ENCODE assay signal across 11 mouse cellular contexts in the genomic region with DNA sequence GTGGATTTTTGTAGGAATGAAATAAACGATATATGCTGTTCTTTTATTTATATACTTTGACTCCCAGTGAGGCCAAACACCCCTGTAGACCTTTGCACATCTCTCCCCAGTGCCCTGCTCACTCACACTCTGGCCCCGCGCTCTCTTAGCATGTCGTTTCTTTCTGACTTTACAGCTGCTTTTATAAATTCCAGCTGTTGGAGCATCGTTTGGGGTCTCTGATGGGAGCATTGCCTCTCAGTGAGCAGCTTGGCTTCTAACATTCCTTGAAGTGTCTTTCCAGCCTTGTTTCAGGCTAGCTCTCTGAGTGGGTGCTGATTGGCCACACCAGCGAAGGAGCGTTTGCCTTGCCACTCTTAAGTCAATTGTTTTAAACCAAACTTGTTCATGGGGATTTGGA. TPM values are rescaled to one million over a fixed set of nuclear protein-coding genes. Genes with fewer than 3 reads are reported as not detected.
A peak's percentile ranks its signal among the peaks of the same experiment; 100 is the strongest.
DNase-seq lines count a peak whose midpoint lies in the region; ATAC-seq and TF ChIP-seq lines count a peak whose summit lies in the region.
"Had no signal": no experiment of that assay in that cellular context is flagged by ENCODE, and none has a peak within 500 bp of the region (broad histone marks: within the 10 kb centered on the region; RNA-seq: fewer than 3 reads in every experiment).

No protein-coding gene starts in this region.

- H3K36me3 ChIP-seq in kidney, adult 2 months (ENCODE audit: control insufficient read depth, insufficient read depth, low read length), result no peaks in the 10 kb centered on the region
- no peaks in the 10 kb centered on the region for H3K36me3 ChIP-seq in embryonic facial prominence, embryonic 10.5 days (replicated peaks)
- H3K36me3 ChIP-seq in embryonic facial prominence, embryonic 14.5 days (ENCODE audit: control insufficient read depth, insufficient read depth, low read length), result no peaks in the 10 kb centered on the region
- H3K36me3 ChIP-seq in limb, embryonic 13.5 days, result no peaks in the 10 kb centered on the region
- H3K36me3 ChIP-seq: forebrain, embryonic 12.5 days had no signal

- TF ChIP-seq CTCF in kidney, adult 2 months (conservative IDR thresholded peaks at IDR 0.05; ENCODE audit: insufficient read depth, insufficient read length, low read depth, low read length), result no peak

- peaks cover 6% of the 10 kb centered on the region for H3K4me1 ChIP-seq in kidney, adult 2 months (ENCODE audit: control insufficient read depth, insufficient read depth, low read length)
- H3K4me1 ChIP-seq in embryonic facial prominence, embryonic 10.5 days, result peaks cover 41% of the 10 kb centered on the region
- H3K4me1 ChIP-seq in embryonic facial prominence, embryonic 14.5 days (ENCODE audit: control insufficient read depth, insufficient read depth, low read length), result peaks cover 15% of the 10 kb centered on the region; the same call in 1 of the 2 replicates
- peaks cover 20% of the 10 kb centered on the region for H3K4me1 ChIP-seq in limb, embryonic 13.5 days

- H3K9ac ChIP-seq in embryonic facial prominence, embryonic 14.5 days (ENCODE audit: low read depth, low read length), result no peak overlapping the region
- H3K9ac ChIP-seq in limb, embryonic 13.5 days, result no peak overlapping the region
- H3K9ac ChIP-seq: forebrain, embryonic 12.5 days had no signal

- H3K4me2 ChIP-seq in embryonic facial prominence, embryonic 14.5 days (ENCODE audit: low read depth, low read length), result no peak overlapping the region
- H3K4me2 ChIP-seq in limb, embryonic 13.5 days (replicated peaks), result peak overlapping the region; percentile 31; the same call in 1 of the 2 replicates
- H3K4me2 ChIP-seq: forebrain, embryonic 12.5 days had no signal

- no peaks in the 10 kb centered on the region for H3K27me3 ChIP-seq in kidney, adult 2 months (replicated peaks; ENCODE audit: control insufficient read depth, insufficient read depth, low read length)
- no peaks in the 10 kb centered on the region for H3K27me3 ChIP-seq in embryonic facial prominence, embryonic 10.5 days (replicated peaks; ENCODE audit: low read depth, poor library complexity, severe bottlenecking)
- H3K27me3 ChIP-seq in embryonic facial prominence, embryonic 14.5 days (replicated peaks; ENCODE audit: control insufficient read depth, insufficient read depth, low read length), result no peaks in the 10 kb centered on the region
- 0 out of 2 replicates have a peak, but pooled peaks cover 6% of the 10 kb centered on the region for H3K27me3 ChIP-seq in limb, embryonic 13.5 days
- H3K27me3 ChIP-seq: forebrain, embryonic 12.5 days had no signal

- no peak overlapping the region for H3K4me3 ChIP-seq in kidney, adult 2 months (ENCODE audit: insufficient read depth, low read depth, low read length)
- no peak overlapping the region for H3K4me3 ChIP-seq in embryonic facial prominence, embryonic 10.5 days
- no peak overlapping the region for H3K4me3 ChIP-seq in embryonic facial prominence, embryonic 14.5 days (ENCODE audit: low read depth, low read length)
- H3K4me3 ChIP-seq in limb, embryonic 13.5 days, result no peak overlapping the region
- H3K4me3 ChIP-seq: forebrain, embryonic 12.5 days had no signal

- H3K27ac ChIP-seq in kidney, adult 2 months (ENCODE audit: insufficient read depth, low read depth, low read length), result peak overlapping the region; percentile 75
- peak overlapping the region; percentile 52 for H3K27ac ChIP-seq in embryonic facial prominence, embryonic 10.5 days (replicated peaks)
- 0 out of 2 replicates have a peak overlapping the region, but pooled peaks have one; percentile 3 for H3K27ac ChIP-seq in embryonic facial prominence, embryonic 14.5 days (replicated peaks; ENCODE audit: low read depth, low read length)
- peak overlapping the region; percentile 15; the same call in 1 of the 2 replicates for H3K27ac ChIP-seq in limb, embryonic 13.5 days
- H3K27ac ChIP-seq: forebrain, embryonic 12.5 days had no signal

- WGBS in kidney, adult 2 months, result 55% methylated on average over 7 of the region's 7 CpGs
- 52% methylated on average over 7 of the region's 7 CpGs for WGBS in embryonic facial prominence, embryonic 10.5 days
- WGBS in embryonic facial prominence, embryonic 14.5 days, result 34% methylated on average over 7 of the region's 7 CpGs
- WGBS in limb, embryonic 13.5 days, result 26% methylated on average over 7 of the region's 7 CpGs

- no peaks in the 10 kb centered on the region for H3K9me3 ChIP-seq in embryonic facial prominence, embryonic 10.5 days
- no peaks in the 10 kb centered on the region for H3K9me3 ChIP-seq in embryonic facial prominence, embryonic 14.5 days (ENCODE audit: control insufficient read depth, low read length)
- H3K9me3 ChIP-seq in limb, embryonic 13.5 days, result no peaks in the 10 kb centered on the region
- H3K9me3 ChIP-seq: forebrain, embryonic 12.5 days had no signal

- ATAC-seq in embryonic facial prominence, embryonic 14.5 days (ENCODE audit: low read depth), result no peak
- no peak for ATAC-seq in limb, embryonic 13.5 days (ENCODE audit: low FRiP score, low read depth)
- ATAC-seq: midbrain, embryonic 16.5 days had no signal

- no peak for TF ChIP-seq POLR2A in kidney, adult 2 months (IDR thresholded peaks at IDR 0.05; ENCODE audit: low read depth, low read length)

- DNase-seq in kidney, adult 2 months, result no peak
- DNase-seq in kidney, adult 11 months, result no peak
- DNase-seq in embryonic facial prominence, embryonic 10.5 days (ENCODE audit: low spot score), result peak; percentile 27
- peak; percentile 41 for DNase-seq in embryonic facial prominence, embryonic 14.5 days (ENCODE audit: low spot score)
- DNase-seq in layer of hippocampus, postnatal 25 days (ENCODE audit: extremely low spot score in 1 of 2, low spot score in 1 of 2), result no peak
- DNase-seq in adrenal gland, adult 8-10 months, result no peak
- DNase-seq: cerebellum, adult 18-20 months; thymus, postnatal 25 days had no signal

RNA-seq across cellular contexts. Expression of a gene that starts 35.8 kb away (rescaled TPM):
- 3.9 and 4.0 TPM in 2 replicates for polyA plus RNA-seq in kidney, adult 2 months (2012; rRNA removed)
- 15.9 and 20.0 TPM in 2 replicates for polyA plus RNA-seq in embryonic facial prominence, embryonic 10.5 days (2016; fragmentation: Nextera tagmentation; extraction: Ambion mirVana)
- polyA plus RNA-seq in embryonic facial prominence, embryonic 14.5 days (2014; fragmentation: Nextera tagmentation; extraction: Ambion mirVana), result 19.1 and 21.9 TPM in 2 replicates
- 21.2 and 21.3 TPM in 2 replicates for polyA plus RNA-seq in limb, embryonic 13.5 days (2015; fragmentation: Nextera tagmentation; extraction: Ambion mirVana)
- total RNA-seq in layer of hippocampus, postnatal 25 days (2021), result 10 to 100 TPM in 1 of 2 experiments, 1 to 10 TPM in 1; 9.5 to 10.1 TPM
- 10 to 100 TPM; 15.6 to 29.4 (median 22.5) TPM for total RNA-seq in adrenal gland, adult 8-10 months (2022)

Comparison
In these comparisons a context has a peak if more than half of its experiments do, and no peak if none do; other contexts are left out.
1. DNase-seq: peak in embryonic facial prominence, embryonic 10.5 days (single experiment) and embryonic facial prominence, embryonic 14.5 days (single experiment); none in kidney, adult 2 months (single experiment), kidney, adult 11 months (single experiment), layer of hippocampus, postnatal 25 days (0 of 2) and adrenal gland, adult 8-10 months (single experiment).
2. H3K27ac ChIP-seq: peak in every context shown above with its lines; median percentile 75 in kidney, adult 2 months; 52 in embryonic facial prominence, embryonic 10.5 days; 15 in limb, embryonic 13.5 days; 3 in embryonic facial prominence, embryonic 14.5 days.